Comparison of ENCODE assay signal across 8 mouse cellular contexts in the genomic region with DNA sequence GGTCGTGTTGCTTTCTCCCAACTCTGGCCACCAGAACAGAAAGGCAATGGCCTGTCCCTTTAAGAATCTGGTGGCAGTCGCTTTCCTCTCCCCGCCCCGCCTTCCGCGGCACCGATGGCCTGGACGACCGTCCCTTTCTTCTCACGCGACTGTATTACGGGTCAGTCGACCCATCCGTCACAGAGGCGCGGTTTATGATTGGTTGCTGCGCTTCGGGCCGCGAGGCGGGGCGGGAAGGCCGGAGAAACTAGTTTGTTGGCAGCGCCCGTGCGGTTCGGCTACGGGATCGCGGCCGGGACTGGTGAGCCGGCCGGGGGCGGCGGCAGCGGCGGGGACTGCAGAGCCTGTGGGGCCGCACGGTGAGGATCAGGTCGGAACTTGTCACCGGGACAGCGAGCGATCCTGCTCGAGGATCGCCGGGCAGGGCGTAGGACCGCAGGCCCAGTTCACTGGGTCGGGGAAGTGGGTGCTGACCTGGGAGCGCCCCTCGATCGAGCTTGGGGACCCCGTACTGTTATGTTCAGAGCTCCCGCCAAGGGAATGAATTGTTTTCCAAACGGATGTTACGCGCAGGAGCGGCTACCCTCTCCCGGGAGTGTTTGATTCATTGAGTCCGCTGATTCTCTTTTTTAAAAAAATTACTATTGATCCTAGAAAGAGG. TPM values are rescaled to one million over a fixed set of nuclear protein-coding genes. Genes with fewer than 3 reads are reported as not detected.
DNase-seq lines count a peak whose midpoint lies in the region; ATAC-seq and TF ChIP-seq lines count a peak whose summit lies in the region.

Gene Klhl25, plus strand, starts transcription at position 196 of the 661 bp plus-strand sequence.

- peak; percentile 99 for DNase-seq in brain, embryonic 14.5 days (ENCODE audit: low read depth)
- DNase-seq in liver, adult 2 months (ENCODE audit: extremely low read depth, low read depth, low spot score), result peak; percentile 93
- peak; percentile 98 for DNase-seq in splenic B cell, adult 2 months (ENCODE audit: low read depth, low spot score)

- peak; percentile 65; the same call in 1 of the 2 replicates for TF ChIP-seq POLR2A in brain, embryonic 14.5 days (IDR thresholded peaks at IDR 0.05; ENCODE audit: borderline replicate concordance, extremely low read depth, insufficient read depth, insufficient read length, poor library complexity, severe bottlenecking)
- TF ChIP-seq POLR2A in liver, adult 2 months (IDR thresholded peaks at IDR 0.05; ENCODE audit: extremely low read depth, insufficient read depth, low read length), result peak; percentile 88; the same call in 1 of the 2 replicates
- TF ChIP-seq POLR2A in myocyte (IDR thresholded peaks at IDR 0.05; ENCODE audit: insufficient read length, low read depth), result peak; percentile 79

- no peak for TF ChIP-seq CTCF in C2C12 (IDR thresholded peaks at IDR 0.05; ENCODE audit: control insufficient read depth, insufficient read depth, insufficient read length)
- TF ChIP-seq CTCF in brain, embryonic 14.5 days (IDR thresholded peaks at IDR 0.05; ENCODE audit: borderline replicate concordance, extremely low read depth, insufficient read depth, insufficient read length), result no peak
- TF ChIP-seq CTCF in liver, adult 2 months (IDR thresholded peaks at IDR 0.05; ENCODE audit: low read depth, low read length), result no peak

- no peaks in the 10 kb centered on the region for H3K9me3 ChIP-seq in erythroblast, embryonic 14.5 days (ENCODE audit: control insufficient read depth, low read length)
- no peaks in the 10 kb centered on the region for H3K9me3 ChIP-seq in heart, embryonic 11.5 days (replicated peaks; ENCODE audit: control insufficient read depth, low read length)
- H3K9me3 ChIP-seq in kidney, embryonic 16.5 days (ENCODE audit: low read length), result no peaks in the 10 kb centered on the region

- peak within 1 kb of the TSS; percentile 81 for H3K27ac ChIP-seq in heart, embryonic 11.5 days (ENCODE audit: low read depth, low read length)
- H3K27ac ChIP-seq in kidney, embryonic 16.5 days (ENCODE audit: low read length), result peak within 1 kb of the TSS; percentile 86
- H3K27ac ChIP-seq in liver, adult 2 months (replicated peaks; ENCODE audit: insufficient read depth, low read depth, low read length), result peak within 1 kb of the TSS; percentile 76

- H3K79me2 ChIP-seq in C2C12 (ENCODE audit: control insufficient read depth, insufficient read depth), result peaks cover 33% of the 10 kb centered on the region
- H3K79me2 ChIP-seq in liver, adult 2 months (ENCODE audit: control insufficient read depth, insufficient read depth, low read length), result no peaks in the 10 kb centered on the region
- H3K79me2 ChIP-seq in myocyte (ENCODE audit: control insufficient read depth, insufficient read depth), result peaks cover 16% of the 10 kb centered on the region

- peaks cover 9% of the 10 kb centered on the region for H3K79me3 ChIP-seq in C2C12 (ENCODE audit: low read depth)

- no peaks in the 10 kb centered on the region for H3K27me3 ChIP-seq in C2C12 (ENCODE audit: control insufficient read depth, insufficient read depth, insufficient read length)
- no peaks in the 10 kb centered on the region for H3K27me3 ChIP-seq in erythroblast, embryonic 14.5 days (ENCODE audit: control insufficient read depth)
- H3K27me3 ChIP-seq in heart, embryonic 11.5 days (ENCODE audit: control insufficient read depth, insufficient read depth, low read length), result no peaks in the 10 kb centered on the region
- no peaks in the 10 kb centered on the region for H3K27me3 ChIP-seq in kidney, embryonic 16.5 days (ENCODE audit: insufficient read depth, low read length)
- H3K27me3 ChIP-seq in liver, adult 2 months (ENCODE audit: control insufficient read depth, insufficient read depth, low read length), result no peaks in the 10 kb centered on the region
- no peaks in the 10 kb centered on the region for H3K27me3 ChIP-seq in myocyte (ENCODE audit: control insufficient read depth, insufficient read depth, insufficient read length)
- no peaks in the 10 kb centered on the region for H3K27me3 ChIP-seq in splenic B cell, adult 2 months (ENCODE audit: control insufficient read depth, insufficient read depth, low read length, poor library complexity, severe bottlenecking)

- H3K4me2 ChIP-seq in heart, embryonic 11.5 days, result peak within 1 kb of the TSS; percentile 82
- peak within 1 kb of the TSS; percentile 80 for H3K4me2 ChIP-seq in kidney, embryonic 16.5 days (replicated peaks; ENCODE audit: low read depth, low read length)
- H3K4me2 ChIP-seq in myocyte (ENCODE audit: low read depth), result peak within 1 kb of the TSS; percentile 94

- H3K9ac ChIP-seq in heart, embryonic 11.5 days (ENCODE audit: low read depth, low read length), result peak within 1 kb of the TSS; percentile 96
- peak within 1 kb of the TSS; percentile 96 for H3K9ac ChIP-seq in kidney, embryonic 16.5 days (replicated peaks; ENCODE audit: low read length)
- peak within 1 kb of the TSS; percentile 88 for H3K9ac ChIP-seq in liver, adult 2 months (ENCODE audit: low read depth, low read length)

- peak within 1 kb of the TSS; percentile 91 for H3ac ChIP-seq in C2C12 (ENCODE audit: control insufficient read depth, insufficient read length, low read depth)
- peak within 1 kb of the TSS; percentile 28 for H3ac ChIP-seq in myocyte (ENCODE audit: control insufficient read depth, insufficient read length)

- WGBS in heart, embryonic 11.5 days (ENCODE audit: insufficient replicate concordance), result under 1% methylated on average over 60 of the region's 60 CpGs
- under 1% methylated on average over 60 of the region's 60 CpGs for WGBS in kidney, embryonic 16.5 days
- WGBS in liver, adult 2 months, result under 1% methylated on average over 59 of the region's 60 CpGs

- peak within 1 kb of the TSS; percentile 66 for H3K4me3 ChIP-seq in C2C12 (ENCODE audit: insufficient read depth, poor library complexity, severe bottlenecking)
- peak within 1 kb of the TSS; percentile 97 for H3K4me3 ChIP-seq in erythroblast, embryonic 14.5 days (replicated peaks)
- peak within 1 kb of the TSS; percentile 84 for H3K4me3 ChIP-seq in heart, embryonic 11.5 days (ENCODE audit: low read depth, low read length)
- peak within 1 kb of the TSS; percentile 91 for H3K4me3 ChIP-seq in kidney, embryonic 16.5 days (ENCODE audit: low read length)
- H3K4me3 ChIP-seq in liver, adult 2 months (ENCODE audit: insufficient read depth, low read depth, low read length), result peak within 1 kb of the TSS; percentile 80
- H3K4me3 ChIP-seq in myocyte, result peak within 1 kb of the TSS; percentile 83

- peak; percentile 94 for ATAC-seq in heart, embryonic 11.5 days (replicated peaks; ENCODE audit: insufficient number of reproducible peaks, low FRiP score, low TSS enrichment)
- peak; percentile 98 for ATAC-seq in kidney, embryonic 16.5 days (ENCODE audit: low FRiP score, low TSS enrichment)

- H3K36me3 ChIP-seq in C2C12 (ENCODE audit: control insufficient read depth, insufficient read depth), result no peaks in the 10 kb centered on the region
- H3K36me3 ChIP-seq in erythroblast, embryonic 14.5 days (ENCODE audit: control insufficient read depth), result peaks cover 27% of the 10 kb centered on the region
- no peaks in the 10 kb centered on the region for H3K36me3 ChIP-seq in heart, embryonic 11.5 days (ENCODE audit: control insufficient read depth, insufficient read depth, low read length)
- H3K36me3 ChIP-seq in kidney, embryonic 16.5 days (ENCODE audit: insufficient read depth, low read length), result no peaks in the 10 kb centered on the region
- H3K36me3 ChIP-seq in liver, adult 2 months (ENCODE audit: control insufficient read depth, insufficient read depth, low read length), result no peaks in the 10 kb centered on the region
- H3K36me3 ChIP-seq in myocyte (ENCODE audit: control insufficient read depth, insufficient read depth), result no peaks in the 10 kb centered on the region
- no peaks in the 10 kb centered on the region for H3K36me3 ChIP-seq in splenic B cell, adult 2 months (ENCODE audit: control insufficient read depth, insufficient read depth, low read length, poor library complexity, severe bottlenecking)

- peaks cover 56% of the 10 kb centered on the region for H3K4me1 ChIP-seq in erythroblast, embryonic 14.5 days (ENCODE audit: control insufficient read depth)
- peaks cover 19% of the 10 kb centered on the region for H3K4me1 ChIP-seq in heart, embryonic 11.5 days (ENCODE audit: control insufficient read depth, insufficient read depth, low read length)
- H3K4me1 ChIP-seq in kidney, embryonic 16.5 days (ENCODE audit: insufficient read depth, low read length), result peaks cover 21% of the 10 kb centered on the region
- peaks cover 23% of the 10 kb centered on the region for H3K4me1 ChIP-seq in liver, adult 2 months (ENCODE audit: control insufficient read depth, insufficient read depth, low read length)

TF ChIP-seq in C2C12, 6 proteins besides CTCF, POLR2A, EP300 and RAD21:
- TF ChIP-seq CEBPB (IDR thresholded peaks at IDR 0.05; ENCODE audit: low read depth) (no peak), MYOD1 (IDR thresholded peaks at IDR 0.05; ENCODE audit: control insufficient read depth, insufficient read length, low read depth) (no peak)
TF ChIP-seq in C2C12: peak in this region for 0.

TF ChIP-seq in myocyte, 11 proteins besides CTCF, POLR2A, EP300 and RAD21:
- TF ChIP-seq E2F4 (IDR thresholded peaks at IDR 0.05; ENCODE audit: insufficient read depth), result peak; percentile 48
- peak; percentile 54 for TF ChIP-seq POLR2AphosphoS2 (IDR thresholded peaks at IDR 0.05; ENCODE audit: insufficient read length, low read depth)
- TF ChIP-seq TCF3 (IDR thresholded peaks at IDR 0.05; ENCODE audit: insufficient read length, low read depth), result no peak

RNA-seq across cellular contexts. Expression of gene Klhl25, which starts in this region (rescaled TPM):
- polyA plus RNA-seq in C2C12 (2012; fragmentation: generic; extraction: Trizol) (18.2 TPM), myocyte (2012; fragmentation: generic; extraction: Trizol) (14.6 TPM)
- polyA plus RNA-seq in brain, embryonic 14.5 days (2012; rRNA removed), result 30.9 and 31.0 TPM in 2 replicates
- 1.3 and 3.5 TPM in 2 replicates for polyA plus RNA-seq in erythroblast, embryonic 14.5 days (2012)
- polyA plus RNA-seq in heart, embryonic 11.5 days (2014; fragmentation: Nextera tagmentation; extraction: Ambion mirVana), result 10.3 and 10.9 TPM in 2 replicates
- polyA plus RNA-seq in kidney, embryonic 16.5 days (2015; fragmentation: Nextera tagmentation; extraction: Ambion mirVana), result 19.6 and 20.0 TPM in 2 replicates
- total RNA-seq in liver, adult 2 months (2014; rRNA removed), result 10.9 and 12.0 TPM in 2 replicates
- 20.0 and 27.9 TPM in 2 replicates for polyA plus RNA-seq in liver, adult 2 months (2012; rRNA removed)

Comparison
In these comparisons a context has a peak if more than half of its experiments do, and no peak if none do; other contexts are left out.
1. Peak in every context shown above with its lines: DNase-seq, ATAC-seq, H3K4me3 ChIP-seq and H3K27ac ChIP-seq.